Comparison of ENCODE assay signal across 9 mouse cellular contexts in genomic region chr17:29668051-29668986, GRCm38 (mm10). TPM values are rescaled to one million over a fixed set of nuclear protein-coding genes. Genes with fewer than 3 reads are reported as not detected.
DNase-seq lines count a peak whose midpoint lies in the region; ATAC-seq lines count a peak whose summit lies in the region.
"Had no signal": no experiment of that assay in that cellular context is flagged by ENCODE, and none has a peak within 500 bp of the region (broad histone marks: within the 10 kb centered on the region; RNA-seq: fewer than 3 reads in every experiment).

No protein-coding gene starts in this region.

- H3K27ac ChIP-seq in hindbrain, embryonic 14.5 days = peak overlapping the region; percentile 70
- no peak overlapping the region for H3K27ac ChIP-seq in hindbrain, embryonic 12.5 days
- peak overlapping the region; percentile 79 for H3K27ac ChIP-seq in neural tube, embryonic 15.5 days (replicated peaks)

- H3K27me3 ChIP-seq in hindbrain, embryonic 14.5 days (ENCODE audit: control insufficient read depth, insufficient read depth, low read length) = no peaks in the 10 kb centered on the region
- no peaks in the 10 kb centered on the region for H3K27me3 ChIP-seq in hindbrain, embryonic 12.5 days
- H3K27me3 ChIP-seq in neural tube, embryonic 15.5 days (replicated peaks) = no peaks in the 10 kb centered on the region

- H3K4me1 ChIP-seq in hindbrain, embryonic 14.5 days (replicated peaks; ENCODE audit: control insufficient read depth, insufficient read depth, low read length) = no peaks in the 10 kb centered on the region
- 0 out of 2 replicates have a peak, but pooled peaks cover 4% of the 10 kb centered on the region for H3K4me1 ChIP-seq in hindbrain, embryonic 12.5 days
- peaks cover 16% of the 10 kb centered on the region for H3K4me1 ChIP-seq in neural tube, embryonic 15.5 days

- peak; percentile 43; the same call in 1 of the 2 replicates for ATAC-seq in hindbrain, embryonic 14.5 days (ENCODE audit: low FRiP score)
- no peak for ATAC-seq in hindbrain, embryonic 12.5 days (ENCODE audit: low FRiP score)
- peak; percentile 66 for ATAC-seq in neural tube, embryonic 15.5 days (ENCODE audit: low FRiP score)

- whole genome bisulfite sequencing in hindbrain, embryonic 14.5 days = 67% methylated on average over 10 of the region's 10 CpGs
- WGBS in hindbrain, embryonic 12.5 days = 76% methylated on average over 10 of the region's 10 CpGs
- 57% methylated on average over 10 of the region's 10 CpGs for WGBS in neural tube, embryonic 15.5 days

- DNase-seq in hindbrain, embryonic 14.5 days (ENCODE audit: low spot score) = no peak
- peak; percentile 97 for DNase-seq in brain, adult 2 months (ENCODE audit: low read depth, low spot score)
- DNase-seq in layer of hippocampus, postnatal 10 days (ENCODE audit: low spot score in 2 of 2) = peak; percentile 16 to 49
- DNase-seq in kidney, adult 9 months = no peak
- no peak for DNase-seq in ovary, postnatal 14 days (ENCODE audit: low spot score)
- DNase-seq in urinary bladder, postnatal 4 days (ENCODE audit: low spot score in 2 of 2) = no peak
- DNase-seq: lung, postnatal 4 days had no signal

- no peak overlapping the region for H3K4me2 ChIP-seq in hindbrain, embryonic 14.5 days (replicated peaks)
- no peak overlapping the region for H3K4me2 ChIP-seq in hindbrain, embryonic 12.5 days (replicated peaks)
- no peak overlapping the region for H3K4me2 ChIP-seq in neural tube, embryonic 15.5 days

- no peak overlapping the region for H3K9ac ChIP-seq in hindbrain, embryonic 14.5 days
- H3K9ac ChIP-seq in hindbrain, embryonic 12.5 days = no peak overlapping the region
- H3K9ac ChIP-seq in neural tube, embryonic 15.5 days (replicated peaks) = no peak overlapping the region

- H3K9me3 ChIP-seq in hindbrain, embryonic 14.5 days (ENCODE audit: control insufficient read depth, low read length) = no peaks in the 10 kb centered on the region
- no peaks in the 10 kb centered on the region for H3K9me3 ChIP-seq in hindbrain, embryonic 12.5 days (replicated peaks)
- no peaks in the 10 kb centered on the region for H3K9me3 ChIP-seq in neural tube, embryonic 15.5 days (replicated peaks)

- H3K4me3 ChIP-seq in hindbrain, embryonic 14.5 days (replicated peaks; ENCODE audit: low read length) = no peak overlapping the region
- H3K4me3 ChIP-seq in hindbrain, embryonic 12.5 days = no peak overlapping the region
- no peak overlapping the region for H3K4me3 ChIP-seq in neural tube, embryonic 15.5 days (replicated peaks)

- H3K36me3 ChIP-seq in hindbrain, embryonic 14.5 days (replicated peaks; ENCODE audit: control insufficient read depth, insufficient read depth) = peaks cover 35% of the 10 kb centered on the region
- peaks cover 28% of the 10 kb centered on the region for H3K36me3 ChIP-seq in hindbrain, embryonic 12.5 days
- peaks cover 15% of the 10 kb centered on the region for H3K36me3 ChIP-seq in neural tube, embryonic 15.5 days

RNA-seq across cellular contexts. Expression of gene Cmtr1, which starts 7.9 kb away (rescaled TPM):
- 103 and 109 TPM in 2 replicates for polyA plus RNA-seq in hindbrain, embryonic 14.5 days (2014; fragmentation: Nextera tagmentation; extraction: Ambion mirVana)
- 141 and 170 TPM in 2 replicates for polyA plus RNA-seq in hindbrain, embryonic 12.5 days (2016; fragmentation: Nextera tagmentation; extraction: Ambion mirVana)
- total RNA-seq in layer of hippocampus, postnatal 10 days (2021) = 10 to 100 TPM; 86.9 to 93.1 TPM
- polyA plus RNA-seq in neural tube, embryonic 15.5 days (2015; fragmentation: Nextera tagmentation; extraction: Ambion mirVana) = 106 and 119 TPM in 2 replicates

RNA-seq across cellular contexts. Expression of gene Ccdc167, which starts 48.5 kb away (rescaled TPM):
- polyA plus RNA-seq in hindbrain, embryonic 14.5 days (2014; fragmentation: Nextera tagmentation; extraction: Ambion mirVana) = 13.5 and 13.6 TPM in 2 replicates
- 14.0 and 15.3 TPM in 2 replicates for polyA plus RNA-seq in hindbrain, embryonic 12.5 days (2016; fragmentation: Nextera tagmentation; extraction: Ambion mirVana)
- total RNA-seq in layer of hippocampus, postnatal 10 days (2021) = 10 to 100 TPM; 15.3 to 20.1 TPM
- 10.1 and 10.4 TPM in 2 replicates for polyA plus RNA-seq in neural tube, embryonic 15.5 days (2015; fragmentation: Nextera tagmentation; extraction: Ambion mirVana)

RNA-seq across cellular contexts. Expression of gene Gm28043, which starts 53.6 kb away (rescaled TPM):
- 1.8 and 2.6 TPM in 2 replicates for polyA plus RNA-seq in hindbrain, embryonic 14.5 days (2014; fragmentation: Nextera tagmentation; extraction: Ambion mirVana)
- 3.7 and 4.1 TPM in 2 replicates for polyA plus RNA-seq in hindbrain, embryonic 12.5 days (2016; fragmentation: Nextera tagmentation; extraction: Ambion mirVana)
- total RNA-seq in layer of hippocampus, postnatal 10 days (2021) = 1 to 10 TPM; 3.1 to 6.1 TPM
- 1.7 and 2.4 TPM in 2 replicates for polyA plus RNA-seq in neural tube, embryonic 15.5 days (2015; fragmentation: Nextera tagmentation; extraction: Ambion mirVana)

RNA-seq across cellular contexts. Expression of gene Rnf8, which starts 53.7 kb away (rescaled TPM):
- polyA plus RNA-seq in hindbrain, embryonic 14.5 days (2014; fragmentation: Nextera tagmentation; extraction: Ambion mirVana) = 82.2 and 89.6 TPM in 2 replicates
- 100 and 105 TPM in 2 replicates for polyA plus RNA-seq in hindbrain, embryonic 12.5 days (2016; fragmentation: Nextera tagmentation; extraction: Ambion mirVana)
- total RNA-seq in layer of hippocampus, postnatal 10 days (2021) = 10 to 100 TPM; 46.1 to 49.9 TPM
- polyA plus RNA-seq in neural tube, embryonic 15.5 days (2015; fragmentation: Nextera tagmentation; extraction: Ambion mirVana) = 78.0 and 78.6 TPM in 2 replicates

Comparison
In these comparisons a context has a peak if more than half of its experiments do, and no peak if none do; other contexts are left out.
1. DNase-seq: peak in brain, adult 2 months (single experiment) and layer of hippocampus, postnatal 10 days (2 of 2); none in hindbrain, embryonic 14.5 days (single experiment), kidney, adult 9 months (single experiment), ovary, postnatal 14 days (single experiment) and urinary bladder, postnatal 4 days (0 of 2).